Mouse (Mus musculus): ENCODE data around the gene Chia1. TPM values are rescaled to one million over a fixed set of nuclear protein-coding genes. Genes with fewer than 3 reads are reported as not detected.
A peak's percentile ranks its signal among the peaks of the same experiment; 100 is the strongest.
"Not testable (repeated sequence)": the region's sequence is repeated elsewhere in the genome, so short reads cannot be mapped to it uniquely, and the experiment has no call there.

The Chia1 gene
- polyA plus RNA-seq, 1 experiment from 2014 or later, result 0.90 TPM

GRCm38 (mm10) chr3:106174971-106175370, 61.9 kb downstream of the Chia1 start:
- H3K9me3 ChIP-seq, result peaks cover 21% of the 10 kb centered on the region
- not testable (repeated sequence) for DNase-seq (ENCODE audit: extremely low spot score, low spot score); H3K27ac ChIP-seq; H3K36me3 ChIP-seq (replicated peaks); H3K4me3 ChIP-seq; H3K27me3 ChIP-seq (ENCODE audit: poor library complexity, severe bottlenecking)
- WGBS, result 65% methylated on average over 2 of the region's 2 CpGs
- H3K4me1 ChIP-seq, result peaks cover 25% of the 10 kb centered on the region

- Histone ChIP-seq H3K4me3 (no peak overlapping the region), H3K36me3 (replicated peaks) (no peaks in the 10 kb centered on the region), H3K27ac (peak overlapping the region; percentile 75), H3K27me3 (ENCODE audit: poor library complexity, severe bottlenecking) (no peaks in the 10 kb centered on the region), H3K4me1 (peaks cover 14% of the 10 kb centered on the region), H3K9me3 (peaks cover 15% of the 10 kb centered on the region)
- WGBS, result 78% methylated on average over 13 of the region's 13 CpGs
- no peak for DNase-seq (ENCODE audit: extremely low spot score, low spot score)
Observed at GRCm38 (mm10) chr3:106177509-106178189, 64.6 kb downstream of the Chia1 start.

Other genes with a start within 250 kb of the Chia1 start
- gene Adora3, start 242.4 kb upstream of the Chia1 start, polyA plus RNA-seq (2016; fragmentation: Nextera tagmentation; extraction: Ambion mirVana), result 0.16 and 0.41 TPM in 2 replicates
- gene Tmigd3, start 242.3 kb upstream of the Chia1 start, polyA plus RNA-seq (2016; fragmentation: Nextera tagmentation; extraction: Ambion mirVana), result not detected in 2 replicates
- gene I830077J02Rik, start 180.6 kb upstream of the Chia1 start, polyA plus RNA-seq (2016; fragmentation: Nextera tagmentation; extraction: Ambion mirVana), result 0.30 and 0.86 TPM in 2 replicates
- 202 and 207 TPM in 2 replicates for gene Wdr77, start 153.9 kb upstream of the Chia1 start, polyA plus RNA-seq (2016; fragmentation: Nextera tagmentation; extraction: Ambion mirVana)
- gene Atp5f1, start 153.1 kb upstream of the Chia1 start, polyA plus RNA-seq (2016; fragmentation: Nextera tagmentation; extraction: Ambion mirVana), result 475 and 481 TPM in 2 replicates
- 2.4 TPM in 2 replicates for gene Ovgp1, start 139.5 kb upstream of the Chia1 start, polyA plus RNA-seq (2016; fragmentation: Nextera tagmentation; extraction: Ambion mirVana)
- gene Pifo, start 98.6 kb upstream of the Chia1 start, polyA plus RNA-seq (2016; fragmentation: Nextera tagmentation; extraction: Ambion mirVana), result 1.8 and 1.9 TPM in 2 replicates
- not detected in 2 replicates for gene Chil5, start 80.4 kb upstream of the Chia1 start, polyA plus RNA-seq (2016; fragmentation: Nextera tagmentation; extraction: Ambion mirVana)
- gene Chil3, start 54.3 kb downstream of the Chia1 start, polyA plus RNA-seq (2016; fragmentation: Nextera tagmentation; extraction: Ambion mirVana), result not detected in 2 replicates
- gene Chil4, start 106.3 kb downstream of the Chia1 start, polyA plus RNA-seq (2016; fragmentation: Nextera tagmentation; extraction: Ambion mirVana), result not detected in 2 replicates

Data from forebrain, embryonic 10.5 days (tissue).